Mouse (Mus musculus) G1E (cell line): ENCODE data around the gene Sec24c.

Experiments
- CTCF ChIP-seq: IDR thresholded peaks from 2 replicates; pipeline ENCODE4 v1.5.1; 2012; ENCODE audit warnings: low read depth, low read length, inconsistent platforms, mixed read lengths
- GATA1 ChIP-seq: IDR thresholded peaks from 2 replicates; pipeline ENCODE4 v1.6.1; 2012; ENCODE audit warnings: borderline replicate concordance, low read length, inconsistent platforms, mixed read lengths
- GATA2 ChIP-seq: IDR thresholded peaks from 2 replicates; pipeline ENCODE4 v1.6.1; 2012; ENCODE audit warnings: low read depth, low read length, inconsistent platforms, borderline replicate concordance
- POLR2AphosphoS5 ChIP-seq: IDR thresholded peaks from 2 replicates; pipeline ENCODE4 v1.6.1; 2012; ENCODE audit warnings: low read depth, low read length, inconsistent platforms; ENCODE audit not compliant: insufficient replicate concordance
- TAL1 ChIP-seq: conservative IDR thresholded peaks from 2 replicates; pipeline ENCODE4 v1.6.1; 2012; ENCODE audit warnings: low read depth, low read length, inconsistent platforms, mixed read lengths

DNA sequence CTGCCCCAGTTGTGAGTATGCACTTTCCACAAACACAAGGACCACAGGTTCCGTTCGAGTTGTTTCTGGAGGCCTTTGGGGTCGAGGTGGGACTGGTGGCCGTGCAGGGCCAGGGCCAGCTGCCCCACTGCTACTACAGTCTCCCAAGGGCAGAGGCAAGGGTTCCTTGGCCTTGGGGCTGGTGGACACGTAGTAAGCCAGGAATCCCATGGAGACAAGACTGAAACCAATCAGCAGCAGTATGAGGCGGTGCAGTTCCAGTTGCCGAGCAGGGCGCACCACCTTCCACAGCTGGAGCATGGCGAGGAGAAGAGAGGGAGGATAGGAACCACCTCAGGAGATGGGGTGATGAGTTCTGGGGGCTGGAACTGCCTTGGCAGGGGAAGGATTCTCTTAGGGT, 55.8 kb downstream of the Sec24c start:
- TF ChIP-seq GATA1 = no peak
- TF ChIP-seq CTCF = no peak
- TF ChIP-seq TAL1 = no peak
- no peak for TF ChIP-seq POLR2AphosphoS5
- TF ChIP-seq GATA2 = no peak
